Mouse (Mus musculus) thymus, postnatal 25 days (tissue): ENCODE results near the gene Fgfr2.
"Not testable (repeated sequence)": the region's sequence is repeated elsewhere in the genome, so short reads cannot be mapped to it uniquely, and the experiment has no call there.

Source experiments
- DNase-seq: peaks from one replicate; pipeline ENCODE4 v3.0.0; 2022

The Fgfr2 gene

GRCm38 (mm10) chr7:130523451-130523850, 2599.7 kb downstream of the Fgfr2 start:
- DNase-seq, result no peak

GRCm38 (mm10) chr7:130520812-130521422, 2602.2 kb downstream of the Fgfr2 start:
- no peak for DNase-seq

- no peak for DNase-seq
Measured at GRCm38 (mm10) chr7:130520049-130520425, 2603.1 kb downstream of the Fgfr2 start, which contains the start of gene Ate1. Gene Ate1 (minus strand): TSS chr7:130520369.

- peak; percentile 96 for DNase-seq
Measured at GRCm38 (mm10) chr7:130519096-130520048, 2603.8 kb downstream of the Fgfr2 start.

GRCm38 (mm10) chr7:130518213-130519095, 2604.7 kb downstream of the Fgfr2 start:
- peak; percentile 4 for DNase-seq

- no peak for DNase-seq
Measured at GRCm38 (mm10) chr7:130510243-130510642, 2612.9 kb downstream of the Fgfr2 start.

- no peak for DNase-seq
Measured at GRCm38 (mm10) chr7:130503006-130503405, 2620.1 kb downstream of the Fgfr2 start.

- DNase-seq, result no peak
Measured at GRCm38 (mm10) chr7:130501499-130501898, 2621.7 kb downstream of the Fgfr2 start.

- DNase-seq, result no peak
Measured at GRCm38 (mm10) chr7:130493346-130493745, 2629.8 kb downstream of the Fgfr2 start.

GRCm38 (mm10) chr7:130492026-130492425, 2631.1 kb downstream of the Fgfr2 start:
- no peak for DNase-seq

- DNase-seq, result not testable (repeated sequence)
Measured at GRCm38 (mm10) chr7:130479003-130479402, 2644.1 kb downstream of the Fgfr2 start.

GRCm38 (mm10) chr7:130475970-130476369, 2647.2 kb downstream of the Fgfr2 start:
- DNase-seq, result peak; percentile 24

GRCm38 (mm10) chr7:130473881-130474280, 2649.3 kb downstream of the Fgfr2 start:
- DNase-seq, result no peak

GRCm38 (mm10) chr7:130472683-130473082, 2650.5 kb downstream of the Fgfr2 start:
- no peak for DNase-seq

GRCm38 (mm10) chr7:130471045-130471444, 2652.1 kb downstream of the Fgfr2 start:
- DNase-seq, result no peak

GRCm38 (mm10) chr7:130455587-130456246, 2667.4 kb downstream of the Fgfr2 start:
- no peak for DNase-seq

GRCm38 (mm10) chr7:130454226-130454625, 2668.9 kb downstream of the Fgfr2 start:
- no peak for DNase-seq

- no peak for DNase-seq
Measured at GRCm38 (mm10) chr7:130435776-130436175, 2687.4 kb downstream of the Fgfr2 start.

- DNase-seq, result no peak
Measured at GRCm38 (mm10) chr7:130432141-130432540, 2691.0 kb downstream of the Fgfr2 start.

GRCm38 (mm10) chr7:130426586-130426985, 2696.6 kb downstream of the Fgfr2 start:
- DNase-seq, result no peak

- DNase-seq, result no peak
Measured at GRCm38 (mm10) chr7:130425991-130426390, 2697.2 kb downstream of the Fgfr2 start.

GRCm38 (mm10) chr7:130419961-130420360, 2703.2 kb downstream of the Fgfr2 start:
- no peak for DNase-seq
